Mouse (Mus musculus): ENCODE results near the gene Zwilch.
"Not testable (repeated sequence)": the region's sequence is repeated elsewhere in the genome, so short reads cannot be mapped to it uniquely, and the experiment has no call there.

Gene Zwilch

GRCm38 (mm10) chr9:64178974-64179646 is 6.2 kb upstream of the Zwilch start, which contains the start of gene Snapc5:
Gene Snapc5, plus strand, starts transcription at chr9:64179274.
- in situ Hi-C loops (cut with MboI, MseI) = no loop called here

DNA sequence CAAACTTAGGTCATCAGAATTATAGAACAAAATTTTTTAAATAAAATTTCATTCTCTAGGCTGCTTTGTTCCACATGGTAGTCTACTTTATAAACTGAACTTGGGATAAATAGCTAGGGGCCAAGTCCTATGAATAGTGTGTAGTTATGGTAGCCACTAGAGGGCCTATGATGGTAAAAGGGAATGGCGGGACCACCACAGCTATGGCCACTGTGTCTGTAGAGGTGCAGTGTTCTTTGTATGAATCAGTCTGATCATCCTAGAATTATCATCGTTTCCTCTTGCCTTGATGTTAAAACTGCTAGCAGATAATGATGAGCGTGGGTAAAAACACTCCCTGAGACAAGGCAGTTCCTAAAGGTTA is 5.7 kb upstream of the Zwilch start:
- in situ Hi-C loops (cut with MboI, MseI) = no loop called here

DNA sequence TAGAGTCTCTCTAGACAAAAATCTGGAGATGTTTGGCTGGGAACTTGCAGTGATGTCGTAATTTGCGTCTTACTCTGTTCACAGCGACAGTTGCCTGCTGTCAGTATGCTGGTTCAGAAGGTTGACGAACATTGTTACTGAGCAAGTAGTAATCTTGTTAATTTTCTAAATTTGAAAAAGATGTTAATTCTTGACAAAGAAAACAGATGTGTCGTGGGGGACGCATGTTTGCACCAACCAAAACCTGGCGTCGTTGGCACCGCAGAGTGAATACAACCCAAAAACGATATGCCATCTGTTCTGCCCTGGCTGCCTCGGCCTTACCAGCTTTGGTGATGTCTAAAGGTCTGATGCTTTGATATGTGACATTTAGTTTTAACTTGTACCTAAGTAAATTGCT is 2.5 kb upstream of the Zwilch start:
- in situ Hi-C loops (cut with MboI, MseI) = no loop called here

DNA sequence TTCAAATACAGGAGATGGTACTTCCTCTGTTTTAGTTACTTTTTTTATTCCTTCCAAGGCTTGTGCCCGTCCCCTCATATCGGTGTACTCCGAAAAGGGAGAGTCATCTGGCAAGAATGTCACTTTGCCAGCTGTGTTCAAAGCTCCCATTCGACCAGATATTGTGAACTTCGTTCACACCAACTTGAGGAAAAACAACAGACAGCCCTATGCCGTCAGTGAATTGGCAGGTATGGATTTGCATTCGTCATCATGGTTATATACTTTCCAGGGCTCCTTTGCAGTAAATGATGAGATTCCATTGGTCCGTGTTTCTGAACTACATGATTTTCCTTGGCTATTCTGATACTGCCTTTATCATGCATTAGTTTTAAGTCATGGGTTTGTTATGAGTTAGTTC is 1.9 kb upstream of the Zwilch start:
- in situ Hi-C loops (cut with MboI, MseI) = no loop called here

DNA sequence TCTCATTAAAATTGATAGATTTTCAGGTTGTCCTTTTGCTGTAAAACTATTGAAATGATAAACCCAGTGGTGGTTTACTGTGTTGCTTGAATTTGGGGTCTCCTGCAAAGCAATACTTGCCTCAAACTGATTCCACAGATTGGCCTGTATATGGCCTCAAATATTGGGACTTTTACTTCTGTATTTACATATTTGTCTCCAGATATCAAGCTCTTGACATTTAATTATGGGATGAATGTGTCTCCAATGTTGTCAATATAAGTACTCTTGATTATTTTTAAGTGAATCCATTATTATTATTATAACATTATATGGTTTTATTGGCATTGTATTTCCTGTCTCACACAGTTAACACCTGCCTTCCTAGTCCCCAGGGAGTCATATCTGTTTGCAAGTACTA is 1.4 kb upstream of the Zwilch start:
- in situ Hi-C loops (cut with MboI, MseI) = no loop called here

DNA sequence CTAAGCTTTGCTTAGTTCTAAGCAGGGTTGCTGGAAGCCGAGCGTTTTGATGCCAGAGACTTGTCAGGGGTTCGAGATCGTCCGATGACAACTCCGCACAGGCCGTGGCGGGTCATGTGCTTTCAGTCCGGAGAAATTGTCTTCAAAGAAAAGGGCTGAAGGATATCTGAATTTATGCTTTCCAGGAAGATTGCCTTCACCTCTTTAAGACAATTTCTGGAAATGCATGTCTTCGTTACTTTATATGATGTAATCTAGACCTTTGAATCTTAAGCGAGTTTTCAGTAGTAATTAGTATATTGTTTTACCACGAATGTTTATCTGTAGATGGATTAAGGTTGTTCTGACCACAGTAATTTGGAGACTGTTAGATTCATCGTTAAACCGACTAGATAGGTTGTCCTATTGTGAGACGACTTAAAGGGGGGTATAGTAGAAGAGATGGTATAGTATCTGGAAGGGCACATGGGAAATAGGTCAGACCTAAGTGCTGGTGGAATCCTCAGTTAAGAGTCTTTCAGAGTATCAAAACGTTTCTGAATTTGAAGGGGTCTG is 839 bp upstream of the Zwilch start:
- in situ Hi-C loops (cut with MboI, MseI) = no loop called here

DNA sequence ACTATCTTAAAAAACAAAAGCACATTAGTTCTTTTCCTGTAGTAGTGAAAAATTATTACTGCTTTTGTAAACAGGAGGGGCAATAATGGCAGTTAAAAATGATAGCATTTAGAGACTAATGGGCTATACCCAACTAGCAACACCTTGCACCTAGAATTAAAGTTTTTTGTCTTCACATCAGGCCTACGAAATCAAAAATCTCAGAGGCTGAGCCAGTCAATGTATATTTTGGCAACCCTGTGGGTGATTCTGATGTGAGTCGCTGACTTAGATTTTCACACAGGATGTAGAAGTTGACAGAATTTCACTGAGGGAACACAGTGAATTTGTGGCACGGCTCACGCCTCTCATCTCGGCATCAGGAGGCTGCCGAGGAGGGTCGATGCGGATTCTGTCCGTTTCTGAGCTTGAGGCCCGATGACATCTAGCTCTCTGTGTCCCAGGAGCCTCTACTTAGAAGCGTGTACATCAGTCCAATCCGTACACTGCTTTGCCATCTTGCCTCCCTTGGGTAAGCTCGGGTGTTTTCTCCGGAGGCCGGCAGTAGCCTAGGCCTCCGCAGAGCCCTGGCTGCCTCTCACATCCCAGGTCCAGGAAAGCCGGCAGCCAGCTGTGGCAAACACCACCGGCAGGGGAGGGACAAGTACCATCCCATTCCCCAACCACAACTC is 624 bp downstream of the Zwilch start:
- in situ Hi-C loops (cut with MboI, MseI) = no loop called here

DNA sequence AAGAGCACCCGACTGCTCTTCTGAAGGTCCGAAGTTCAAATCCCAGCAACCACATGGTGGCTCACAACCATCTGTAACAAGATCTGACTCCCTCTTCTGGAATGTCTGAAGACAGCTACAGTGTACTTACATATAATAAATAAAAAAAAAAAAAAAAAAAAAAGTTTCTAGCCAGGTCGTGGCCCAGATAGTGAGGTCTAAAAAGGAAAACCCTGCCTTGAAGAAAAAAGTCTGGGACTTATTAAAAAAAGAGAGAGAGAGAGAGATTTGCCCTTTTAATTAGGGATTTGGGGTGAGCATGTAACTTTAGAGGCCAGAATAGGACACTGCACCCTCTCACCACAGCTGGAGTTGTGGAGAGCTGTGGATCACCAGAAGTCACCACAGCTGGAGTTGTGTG is 2.9 kb downstream of the Zwilch start:
- in situ Hi-C loops (cut with MboI, MseI) = not testable (repeated sequence)

DNA sequence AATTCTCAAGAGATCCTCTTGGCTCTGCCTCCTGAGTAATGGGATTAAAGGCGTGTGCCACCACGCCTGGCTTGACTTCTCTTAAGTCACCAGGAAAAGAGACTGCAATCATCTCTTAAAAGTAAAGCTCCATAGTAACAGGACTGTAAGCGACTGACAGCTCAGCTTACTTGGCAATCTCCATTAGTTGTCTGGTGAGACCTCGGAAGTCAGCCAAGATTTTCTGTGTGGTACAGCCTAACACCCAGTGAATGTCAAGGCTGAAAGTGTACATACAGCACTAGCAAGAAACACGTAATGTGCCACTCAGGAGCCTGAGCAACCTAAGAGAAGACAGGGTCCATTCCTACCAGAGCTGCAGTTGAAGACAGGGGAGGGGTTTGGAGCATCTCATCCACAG is 12.4 kb downstream of the Zwilch start:
- in situ Hi-C loops (cut with MboI, MseI) = no loop called here

DNA sequence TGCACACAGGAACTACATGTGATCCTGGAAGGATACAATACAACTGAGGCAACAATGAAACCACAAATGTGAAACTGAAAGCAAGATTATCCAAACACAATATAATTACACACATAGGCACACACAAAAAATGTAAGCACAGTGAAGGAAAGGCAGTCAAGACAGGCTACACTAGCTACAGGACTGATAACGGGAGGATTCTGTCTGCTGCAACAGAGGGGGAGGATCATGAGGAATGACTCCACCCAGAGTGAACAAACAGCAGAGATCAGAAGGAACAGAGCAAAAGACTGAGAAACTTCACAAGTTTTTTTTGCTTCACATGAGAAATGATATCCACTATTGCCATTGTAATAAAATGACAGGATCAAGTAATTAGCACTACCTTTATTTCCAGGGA is 16.3 kb downstream of the Zwilch start:
- in situ Hi-C loops (cut with MboI, MseI) = loop anchor here (5.0 kb wide), 1 partner anchor 896 kb away; no protein-coding TSS in a partner anchor

GRCm38 (mm10) chr9:64139879-64140278 is 33.0 kb downstream of the Zwilch start:
- in situ Hi-C loops (cut with MboI, MseI) = no loop called here

DNA sequence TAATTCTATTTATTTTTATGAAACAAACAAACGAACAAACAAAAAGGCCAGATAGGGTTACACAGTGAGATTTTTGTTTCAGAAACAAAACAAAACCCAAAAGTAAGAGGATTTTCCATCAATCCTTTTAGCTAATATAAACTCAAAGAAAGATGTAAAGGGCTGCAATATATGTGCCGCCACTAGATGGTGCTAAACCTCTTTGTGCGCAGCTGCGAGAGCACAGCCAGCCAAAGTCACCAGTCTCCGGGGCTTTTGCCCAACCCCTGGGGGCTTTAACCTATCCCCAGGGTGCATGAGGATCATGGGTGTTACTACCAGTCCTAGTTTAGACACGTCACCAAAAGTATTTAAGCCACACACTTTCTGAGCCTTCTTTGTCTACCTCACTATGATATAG is 34.0 kb downstream of the Zwilch start:
- in situ Hi-C loops (cut with MboI, MseI) = not testable (repeated sequence)

GRCm38 (mm10) chr9:64131623-64132022 is 41.3 kb downstream of the Zwilch start:
- in situ Hi-C loops (cut with MboI, MseI) = no loop called here

DNA sequence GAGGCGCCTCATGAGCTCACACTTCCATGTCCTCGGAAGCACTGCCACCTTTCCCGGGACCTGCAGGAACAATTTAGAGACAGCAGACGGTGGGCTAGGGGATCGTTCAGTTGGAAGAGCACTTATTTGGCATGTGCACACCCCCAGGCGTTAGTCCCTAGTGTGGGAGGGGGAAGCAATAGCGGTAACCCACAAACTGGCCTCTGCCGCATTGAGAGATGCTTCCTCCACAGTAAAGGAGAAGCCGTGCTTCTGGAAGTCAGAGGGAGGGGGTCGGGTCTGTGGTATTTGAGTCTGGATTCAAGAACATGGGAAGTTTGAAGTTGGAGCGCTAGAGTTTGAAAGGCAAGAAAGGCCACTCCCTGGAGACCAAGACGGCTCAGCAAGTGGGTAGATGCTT is 46.8 kb downstream of the Zwilch start:
- in situ Hi-C loops (cut with MboI, MseI) = no loop called here

DNA sequence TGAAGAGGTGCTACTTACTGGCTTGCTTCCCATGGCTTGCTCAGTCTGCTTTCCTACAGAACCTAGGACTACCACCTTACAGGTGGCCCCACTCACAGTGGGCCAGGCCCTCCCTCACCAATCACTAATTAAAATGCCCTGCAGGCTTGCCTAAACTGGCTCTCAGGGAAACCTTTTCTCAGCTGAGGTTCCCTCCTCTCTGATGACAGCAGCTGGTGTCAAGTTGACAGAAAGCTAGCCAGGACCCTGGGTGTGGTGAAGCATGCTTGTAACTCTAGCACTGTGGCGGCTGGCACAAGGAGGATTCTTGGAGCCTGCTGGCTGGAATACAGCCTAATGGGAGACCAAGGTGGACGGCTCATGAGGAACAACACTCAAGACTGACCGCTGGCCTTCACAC is 47.6 kb downstream of the Zwilch start:
- in situ Hi-C loops (cut with MboI, MseI) = no loop called here

DNA sequence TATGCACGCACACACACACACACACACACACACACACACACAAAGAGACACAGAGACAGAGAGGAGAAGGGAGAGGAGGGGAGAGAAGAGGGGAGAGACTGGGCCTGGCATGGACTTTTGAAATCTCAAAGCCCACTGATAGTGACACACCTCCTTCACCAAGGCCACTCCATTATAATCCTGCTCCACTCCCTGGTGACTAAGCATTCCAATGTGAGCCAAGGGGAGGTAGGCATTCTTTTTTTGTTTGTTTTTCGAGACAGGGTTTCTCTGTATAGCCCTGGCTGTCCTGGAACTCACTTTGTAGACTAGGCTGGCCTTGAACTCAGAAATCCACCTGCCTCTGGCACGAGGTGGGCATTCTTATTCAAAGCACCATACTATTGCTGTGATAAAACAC is 48.1 kb downstream of the Zwilch start:
- in situ Hi-C loops (cut with MboI, MseI) = not testable (repeated sequence)

- in situ Hi-C loops (cut with MboI, MseI) = no loop called here
Observed at GRCm38 (mm10) chr9:64122601-64123000, 50.3 kb downstream of the Zwilch start.

- in situ Hi-C loops (cut with MboI, MseI) = no loop called here
Observed at GRCm38 (mm10) chr9:64120584-64121277, 52.2 kb downstream of the Zwilch start.

GRCm38 (mm10) chr9:64119898-64120297 is 53.0 kb downstream of the Zwilch start:
- in situ Hi-C loops (cut with MboI, MseI) = no loop called here

GRCm38 (mm10) chr9:64116876-64117275 is 56.0 kb downstream of the Zwilch start, which contains the start of gene Lctl:
Gene Lctl, plus strand, starts transcription at chr9:64117147.
- in situ Hi-C loops (cut with MboI, MseI) = no loop called here

GRCm38 (mm10) chr9:64115756-64116155 is 57.1 kb downstream of the Zwilch start:
- in situ Hi-C loops (cut with MboI, MseI) = no loop called here

DNA sequence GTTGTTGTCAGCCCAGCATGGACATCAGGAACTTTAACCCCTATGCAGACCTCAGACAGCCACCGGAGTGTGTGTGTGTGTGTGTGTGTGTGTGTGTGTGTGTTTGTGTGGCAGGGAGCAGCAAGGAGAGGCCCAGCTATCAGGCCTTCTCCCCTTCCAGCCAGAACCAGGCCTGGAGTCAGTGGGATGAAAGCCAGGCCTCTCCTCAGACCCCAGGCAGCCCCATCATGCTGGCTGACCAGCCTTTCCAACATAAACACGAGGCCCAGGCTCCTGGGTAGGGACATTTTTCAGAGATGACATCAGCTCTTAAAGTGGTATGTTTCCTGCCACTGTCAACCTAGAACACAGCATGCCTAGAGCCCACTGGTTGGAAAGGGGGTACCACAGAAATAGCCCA is 58.3 kb downstream of the Zwilch start:
- in situ Hi-C loops (cut with MboI, MseI) = no loop called here

GRCm38 (mm10) chr9:64110502-64110901 is 62.4 kb downstream of the Zwilch start:
- in situ Hi-C loops (cut with MboI, MseI) = no loop called here

Data from T-helper 1 cell (primary cell).